Mouse (Mus musculus) stomach, postnatal 0 days (tissue): ENCODE measurements around the gene Pex5l.

Experiments used
- CTCF ChIP-seq: IDR thresholded peaks from 2 replicates; pipeline ENCODE4 v1.5.1; 2016; ENCODE audit warnings: antibody characterized with exemption, low read depth, mild to moderate bottlenecking, moderate library complexity
- EP300 ChIP-seq: optimal IDR thresholded peaks from 2 replicates; pipeline ENCODE3; 2016; ENCODE audit warnings: antibody characterized with exemption

DNA sequence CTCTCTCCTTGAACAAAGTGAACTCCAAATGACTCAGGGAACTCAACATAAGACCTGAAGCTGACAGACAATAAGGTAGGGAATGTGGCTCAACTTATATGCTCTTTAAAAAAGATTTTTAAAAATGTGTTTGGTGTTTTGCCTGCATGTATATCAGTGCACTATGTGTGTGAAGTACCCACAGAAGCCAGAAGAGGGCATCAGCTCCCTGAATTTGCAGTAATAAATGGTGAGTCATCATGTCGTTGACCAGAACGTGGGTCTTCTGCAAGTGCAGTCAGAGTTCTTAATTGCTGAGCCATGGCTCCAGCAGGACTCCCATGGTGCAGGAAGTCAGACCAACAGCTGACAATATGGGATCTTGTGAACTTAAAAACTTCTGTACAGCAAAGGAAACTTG, 177.5 kb downstream of the Pex5l start:
- TF ChIP-seq CTCF (peak; percentile 70), EP300 (no peak)
